7 mouse cellular contexts compared by ENCODE assay signal in the genomic region with DNA sequence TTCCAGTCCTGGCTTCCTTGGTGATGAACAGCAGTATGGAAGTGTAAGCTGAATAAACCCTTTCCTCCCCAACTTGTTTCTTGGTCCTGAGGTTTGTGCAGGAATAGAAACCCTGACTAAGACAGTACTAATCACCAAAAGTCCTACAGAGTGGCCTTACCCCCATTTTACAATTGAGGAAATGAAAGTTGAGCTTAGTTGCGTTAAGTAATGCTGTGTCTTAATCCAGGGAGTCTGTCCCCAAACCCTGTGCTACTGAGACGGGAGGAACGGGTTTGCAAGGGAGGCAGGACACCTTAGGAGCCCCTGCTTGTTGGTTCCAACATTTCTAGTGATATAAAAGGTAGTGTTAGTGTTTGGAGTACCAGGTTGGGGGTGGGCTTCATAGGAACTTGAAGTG.
DNase-seq lines count a peak whose midpoint lies in the region; ATAC-seq and TF ChIP-seq lines count a peak whose summit lies in the region.
"Not testable (repeated sequence)": the region's sequence is repeated elsewhere in the genome, so short reads cannot be mapped to it uniquely, and the experiment has no call there.

No protein-coding gene starts in this region.

- peaks cover 34% of the 10 kb centered on the region for H3K36me3 ChIP-seq in heart, embryonic 12.5 days
- not testable (repeated sequence) for H3K36me3 ChIP-seq in heart, embryonic 15.5 days
- H3K36me3 ChIP-seq in lung, embryonic 14.5 days (ENCODE audit: insufficient read depth), result peaks cover 22% of the 10 kb centered on the region; the same call in 1 of the 2 replicates
- H3K36me3 ChIP-seq in lung, embryonic 16.5 days (ENCODE audit: control insufficient read depth, insufficient read depth, low read length), result peaks cover 15% of the 10 kb centered on the region

- H3K4me1 ChIP-seq in heart, embryonic 12.5 days (replicated peaks), result peaks cover 29% of the 10 kb centered on the region
- H3K4me1 ChIP-seq in heart, embryonic 15.5 days (replicated peaks), result peaks cover 29% of the 10 kb centered on the region
- H3K4me1 ChIP-seq in lung, embryonic 14.5 days (ENCODE audit: insufficient read depth); lung, embryonic 16.5 days (replicated peaks; ENCODE audit: control insufficient read depth, insufficient read depth, low read length): not testable (repeated sequence)

- DNase-seq in A20 (ENCODE audit: low read depth, low spot score), result peak; percentile 32
- not testable (repeated sequence) for DNase-seq in lung, embryonic 14.5 days

- not testable (repeated sequence) for H3K4me2 ChIP-seq in heart, embryonic 12.5 days; heart, embryonic 15.5 days; lung, embryonic 14.5 days; lung, embryonic 16.5 days (ENCODE audit: low read depth, low read length)

- H3K9ac ChIP-seq in heart, embryonic 12.5 days; heart, embryonic 15.5 days; lung, embryonic 14.5 days; lung, embryonic 16.5 days (ENCODE audit: low read length): not testable (repeated sequence)

- H3K27ac ChIP-seq in heart, embryonic 12.5 days (ENCODE audit: poor library complexity, severe bottlenecking), result peak overlapping the region; percentile 64; the same call in 1 of the 2 replicates
- H3K27ac ChIP-seq in heart, embryonic 15.5 days, result peak overlapping the region; percentile 81; the same call in 1 of the 2 replicates
- peak overlapping the region; percentile 9; the same call in 1 of the 2 replicates for H3K27ac ChIP-seq in lung, embryonic 14.5 days (ENCODE audit: low read depth)
- peak overlapping the region; percentile 62 for H3K27ac ChIP-seq in lung, embryonic 16.5 days (ENCODE audit: low read length)

- H3K4me3 ChIP-seq in heart, embryonic 12.5 days; heart, embryonic 15.5 days; lung, embryonic 14.5 days (ENCODE audit: low read depth, low read length); lung, embryonic 16.5 days (ENCODE audit: low read length): not testable (repeated sequence)

- not testable (repeated sequence) for H3K27me3 ChIP-seq in heart, embryonic 12.5 days (replicated peaks); heart, embryonic 15.5 days; lung, embryonic 14.5 days (ENCODE audit: insufficient read depth, low read length); lung, embryonic 16.5 days (ENCODE audit: control insufficient read depth, insufficient read depth, low read depth, low read length)

- 0 out of 2 replicates have a peak, but pooled peaks have one; percentile 54 for ATAC-seq in common myeloid progenitor, adult 5-6 weeks (replicated peaks; ENCODE audit: low read depth, poor library complexity, severe bottlenecking)
- ATAC-seq in heart, embryonic 12.5 days (ENCODE audit: insufficient number of reproducible peaks, low FRiP score); heart, embryonic 15.5 days (replicated peaks; ENCODE audit: insufficient number of reproducible peaks, insufficient read depth, low FRiP score, low read depth); lung, embryonic 14.5 days (ENCODE audit: insufficient read depth); lung, embryonic 16.5 days (ENCODE audit: low read depth): not testable (repeated sequence)
- ATAC-seq in megakaryocyte progenitor cell, adult 5-6 weeks (replicated peaks; ENCODE audit: poor library complexity), result peak; percentile 86

- TF ChIP-seq CTCF in lung, embryonic 14.5 days (IDR thresholded peaks at IDR 0.05; ENCODE audit: low read depth), result not testable (repeated sequence)

- WGBS in heart, embryonic 12.5 days, result 88% methylated on average over 3 of the region's 3 CpGs
- WGBS in heart, embryonic 15.5 days, result 96% methylated on average over 3 of the region's 3 CpGs
- WGBS in lung, embryonic 14.5 days, result 93% methylated on average over 3 of the region's 3 CpGs
- WGBS in lung, embryonic 16.5 days, result 89% methylated on average over 3 of the region's 3 CpGs

- not testable (repeated sequence) for H3K9me3 ChIP-seq in heart, embryonic 12.5 days (replicated peaks); heart, embryonic 15.5 days (replicated peaks); lung, embryonic 14.5 days (ENCODE audit: low read depth, low read length); lung, embryonic 16.5 days (ENCODE audit: control insufficient read depth, low read length)

Comparison
In these comparisons a context has a peak if more than half of its experiments do, and no peak if none do; other contexts are left out.
1. H3K27ac ChIP-seq: peak in every context shown above with its lines; median percentile 81 in heart, embryonic 15.5 days; 64 in heart, embryonic 12.5 days; 62 in lung, embryonic 16.5 days; 9 in lung, embryonic 14.5 days.